Mouse (Mus musculus): ENCODE measurements around the gene Ube2n.

Ube2n gene

DNA sequence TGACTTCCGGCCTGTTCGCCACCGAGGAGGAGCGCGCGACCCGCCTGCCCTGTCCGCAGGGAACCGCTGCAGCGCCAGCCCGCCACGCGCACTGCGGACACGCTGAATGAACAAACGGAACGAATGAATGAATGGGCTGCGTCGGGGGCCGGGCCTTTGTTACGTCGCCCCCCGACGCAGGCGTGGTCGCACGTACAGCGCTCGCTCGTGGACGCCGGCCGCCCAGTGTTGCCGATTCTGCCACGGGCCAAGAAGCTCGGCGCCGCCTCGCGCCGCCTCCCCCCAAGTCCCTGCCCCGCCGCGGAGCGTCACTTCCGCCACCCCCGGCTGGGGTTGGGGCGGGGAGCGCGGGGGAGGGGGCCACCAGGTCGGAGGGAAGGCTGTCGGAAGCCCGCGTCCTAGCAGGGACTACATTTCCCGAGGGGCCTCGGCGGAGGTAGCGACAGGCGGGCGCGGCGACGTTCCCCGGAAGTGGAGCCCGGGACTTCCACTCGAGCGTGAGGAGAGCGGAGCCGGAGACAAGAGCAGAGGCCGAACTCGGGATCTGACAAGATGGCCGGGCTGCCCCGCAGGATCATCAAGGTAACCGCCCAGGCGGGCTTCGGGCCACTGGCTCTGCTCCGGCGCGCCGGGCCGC is at the start of gene Ube2n:
Ube2n (plus strand) TSS at position 490 of the 637 bp plus-strand sequence.
- DNase-seq (ENCODE audit: inconsistent age in 2 of 2, low spot score in 1 of 2) = peak; percentile 99

DNA sequence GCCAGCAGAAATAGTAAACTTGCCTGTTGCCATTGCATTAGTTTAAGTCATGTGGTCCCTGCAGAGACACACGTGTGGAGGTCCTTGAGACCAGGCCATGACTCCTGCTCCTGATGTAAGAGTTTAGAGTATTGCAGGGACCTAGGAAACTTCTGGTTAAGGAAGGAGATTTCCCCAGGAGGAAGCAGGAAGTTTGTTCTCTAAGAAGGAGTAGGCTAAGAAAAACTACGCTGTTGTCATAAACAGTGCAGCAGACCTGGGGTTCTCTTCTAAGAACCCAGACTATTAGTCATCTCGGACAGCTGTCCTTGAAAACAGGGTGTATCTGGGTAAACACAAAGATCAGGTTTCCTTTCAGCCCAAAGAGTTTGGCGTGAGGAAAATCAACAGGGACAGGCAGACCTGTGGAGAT is 49.5 kb upstream of the Ube2n start:
- peak; percentile 32 to 85 for DNase-seq (ENCODE audit: inconsistent age in 2 of 2, low spot score in 1 of 2)

DNA sequence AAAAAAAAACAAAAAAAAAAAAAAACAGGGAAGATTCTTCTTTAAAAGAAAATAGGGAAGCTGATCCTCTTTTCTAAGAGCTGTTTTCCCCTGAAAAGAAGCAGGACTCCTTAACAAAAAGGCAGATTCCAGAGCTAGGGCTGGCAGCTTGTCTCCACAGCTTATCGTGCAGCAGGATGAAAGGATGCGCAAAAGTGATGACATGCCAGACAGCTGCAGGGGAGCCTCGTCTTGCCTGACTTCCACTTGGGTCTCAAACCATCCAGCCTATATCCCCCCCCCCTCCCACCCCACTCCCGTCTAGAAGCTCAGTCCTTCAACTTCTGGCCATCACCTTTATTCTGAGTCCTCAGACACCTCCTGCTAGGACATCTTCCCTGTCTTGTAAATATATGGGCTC is 46.1 kb upstream of the Ube2n start:
- DNase-seq (ENCODE audit: inconsistent age in 2 of 2, low spot score in 1 of 2) = no peak

DNA sequence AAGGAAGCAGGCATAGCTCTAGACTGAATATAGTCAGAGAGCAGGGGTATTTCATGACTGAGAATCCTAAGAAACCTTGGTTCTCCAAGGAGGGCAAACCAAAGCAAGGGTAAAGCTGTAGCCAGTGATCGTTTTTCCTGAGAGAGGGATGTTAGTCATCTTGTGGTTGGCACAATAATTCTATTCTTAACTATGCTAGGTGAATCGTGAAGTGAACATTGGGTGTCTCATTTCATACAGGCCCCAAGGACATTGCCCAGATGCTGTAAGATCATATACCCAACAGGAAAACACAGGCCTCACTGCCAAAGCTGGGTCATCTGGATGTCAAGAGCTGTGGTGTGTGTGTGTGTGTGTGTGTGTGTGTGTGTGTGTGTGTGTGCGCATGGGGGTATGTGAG is 43.8 kb upstream of the Ube2n start:
- DNase-seq (ENCODE audit: inconsistent age in 2 of 2, low spot score in 1 of 2) = no peak

DNA sequence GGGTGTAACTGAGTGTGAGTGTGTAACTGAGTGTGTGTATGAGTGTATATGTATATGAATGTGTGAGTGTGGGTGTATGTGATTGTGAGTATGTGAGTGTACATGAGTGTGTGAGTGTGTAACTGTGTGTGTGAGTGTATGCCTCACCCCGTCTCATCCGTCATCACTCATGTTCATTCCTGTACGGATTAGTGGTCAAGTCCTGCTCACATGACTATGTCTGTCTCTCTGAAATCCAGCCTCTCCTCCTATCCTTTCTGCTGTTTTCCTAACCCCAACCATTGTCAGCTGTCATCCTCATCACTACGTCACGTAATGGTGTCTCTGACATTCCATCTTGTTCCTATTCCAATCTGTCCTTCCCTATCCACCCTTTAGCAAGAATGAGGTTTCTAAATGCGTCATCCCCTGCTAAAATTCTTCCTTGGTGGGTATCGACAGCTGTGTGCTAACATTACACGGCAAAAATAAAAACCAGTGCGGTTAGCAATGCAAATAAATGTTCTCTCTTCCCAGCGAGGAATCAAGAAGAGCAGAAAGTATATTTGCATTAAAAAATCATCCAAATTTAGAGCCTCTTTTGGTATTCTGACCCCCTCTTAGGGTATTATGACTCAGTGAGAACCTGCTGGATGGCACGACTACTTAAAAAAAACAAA is 42.9 kb upstream of the Ube2n start:
- no peak for DNase-seq (ENCODE audit: inconsistent age in 2 of 2, low spot score in 1 of 2)

DNA sequence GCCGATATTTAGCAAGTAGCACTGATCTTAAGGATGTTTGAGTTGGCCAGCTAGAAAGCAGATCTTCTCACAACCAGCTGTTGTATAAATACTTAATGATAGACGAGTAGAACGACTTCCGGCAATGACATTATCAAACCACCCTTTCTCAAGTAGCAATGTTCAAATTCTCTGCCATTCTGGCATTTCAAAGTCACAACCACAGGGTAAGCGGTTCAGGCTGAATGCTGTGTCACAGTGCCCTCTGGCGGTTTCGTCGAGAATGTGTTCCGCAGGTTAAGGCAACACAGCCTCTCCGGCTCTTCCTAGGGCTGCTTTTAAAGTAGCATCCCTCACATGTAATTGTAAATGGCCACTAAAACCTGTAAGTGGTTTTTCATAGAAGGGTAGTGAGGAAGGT is 39.0 kb upstream of the Ube2n start:
- peak; percentile 81 to 94 for DNase-seq (ENCODE audit: inconsistent age in 2 of 2, low spot score in 1 of 2)

DNA sequence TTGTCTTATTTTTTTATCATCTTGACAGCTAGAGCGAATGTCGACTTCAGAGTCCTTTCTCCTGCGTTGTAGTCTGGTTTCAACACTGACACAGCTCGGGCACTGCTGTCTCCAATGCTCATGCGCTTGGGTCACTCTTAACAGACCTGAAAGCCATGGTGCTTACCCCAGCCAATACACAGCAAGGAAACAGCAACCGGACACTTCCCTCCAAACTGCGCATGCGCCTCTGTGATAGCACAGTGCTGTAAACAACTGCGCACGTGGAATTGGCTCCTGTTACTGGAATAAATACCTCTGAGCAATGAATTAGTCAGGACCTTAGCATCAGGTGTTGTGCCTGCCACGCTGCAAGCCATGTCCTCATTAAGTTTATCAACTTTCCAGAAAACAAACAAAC is 37.4 kb upstream of the Ube2n start:
- no peak for DNase-seq (ENCODE audit: inconsistent age in 2 of 2, low spot score in 1 of 2)

DNA sequence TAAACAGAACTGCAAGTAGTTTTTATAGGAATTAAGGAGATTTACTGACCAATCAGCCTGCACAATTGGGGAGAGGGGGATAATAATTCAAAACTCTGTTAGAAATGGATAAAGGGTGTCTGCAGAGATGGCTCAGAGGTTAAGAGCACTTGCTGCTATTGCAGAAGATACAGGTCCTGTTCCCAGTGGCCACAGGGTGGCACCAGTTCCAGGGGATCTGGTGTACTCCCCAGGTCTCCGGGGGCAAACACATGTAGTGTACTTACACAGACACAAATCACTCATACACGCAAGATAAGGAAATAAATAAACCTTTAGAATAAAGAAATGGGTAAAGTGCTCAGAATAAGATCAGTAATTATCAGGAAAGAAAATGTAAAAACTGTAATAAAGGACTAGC is 25.3 kb upstream of the Ube2n start:
- peak; percentile 35 to 63 for DNase-seq (ENCODE audit: inconsistent age in 2 of 2, low spot score in 1 of 2)

DNA sequence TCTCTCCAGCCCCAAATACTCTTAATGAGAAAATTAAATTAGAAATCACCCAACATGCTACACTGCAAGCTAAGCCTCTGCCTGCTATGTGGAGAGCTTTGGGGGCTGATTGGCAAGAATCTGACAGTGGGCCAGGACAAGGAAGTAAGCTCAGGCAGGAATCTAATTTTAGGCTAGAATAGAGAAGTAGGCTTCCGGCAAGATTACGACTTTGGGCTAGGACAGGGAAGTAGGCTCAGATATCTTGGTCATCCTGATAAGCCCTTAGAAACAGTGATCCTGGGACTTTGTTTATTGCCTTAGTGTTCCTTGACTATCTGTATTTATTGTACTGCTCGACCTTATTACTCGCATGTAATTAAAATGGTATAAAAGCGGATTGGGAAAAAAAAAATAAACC is 20.7 kb upstream of the Ube2n start:
- no peak for DNase-seq (ENCODE audit: inconsistent age in 2 of 2, low spot score in 1 of 2)

DNA sequence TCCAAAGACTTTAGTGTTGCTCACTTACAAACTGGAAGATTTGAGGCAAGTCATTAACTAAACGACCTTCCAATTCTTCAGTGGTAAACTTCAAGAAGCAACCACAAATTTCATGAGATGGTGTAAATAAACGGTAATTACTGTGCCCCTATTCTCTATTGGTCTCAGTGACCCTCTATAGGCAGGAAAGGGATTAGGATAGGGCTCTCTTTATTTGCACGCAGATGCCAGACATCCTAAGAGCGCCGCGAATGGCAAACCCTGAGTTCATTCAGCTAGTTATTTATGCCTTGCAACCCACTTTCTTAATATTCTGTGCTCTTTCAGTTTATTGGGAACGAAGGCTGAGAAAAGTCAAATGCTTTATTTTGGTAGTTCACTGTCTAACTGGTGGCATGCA is 13.9 kb upstream of the Ube2n start:
- no peak for DNase-seq (ENCODE audit: inconsistent age in 2 of 2, low spot score in 1 of 2)

DNA sequence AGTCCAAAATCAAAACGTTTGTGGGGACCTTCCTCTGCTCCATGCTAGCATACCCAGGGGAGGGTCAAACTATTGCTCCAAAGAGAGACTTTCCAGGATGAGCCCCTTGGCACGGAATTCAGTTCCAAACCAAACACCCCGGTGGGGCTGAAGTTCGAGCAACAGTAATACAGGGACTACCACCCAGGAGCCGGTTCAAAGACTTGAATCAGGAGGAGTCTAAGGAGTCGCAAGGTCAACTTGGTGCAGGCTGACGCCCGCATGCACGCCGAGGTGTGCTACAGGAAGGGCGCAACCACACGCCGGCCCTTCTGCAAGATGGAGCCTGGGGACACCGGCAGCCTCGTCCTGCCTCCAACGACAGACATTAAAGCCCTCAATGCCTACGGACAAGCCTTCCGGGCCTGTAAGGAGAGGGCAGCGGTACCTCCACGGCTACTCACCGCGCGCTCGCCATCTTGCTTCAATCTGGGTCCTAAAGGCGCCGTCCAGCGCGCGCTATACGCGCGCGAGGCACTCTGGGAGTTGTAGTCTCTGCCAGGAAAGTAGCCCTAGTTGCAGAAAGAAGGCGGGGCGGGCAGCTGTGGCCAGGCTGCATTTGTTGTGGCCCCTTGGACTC is 13.4 kb upstream of the Ube2n start, which contains the start of gene Mrpl42:
Mrpl42 (minus strand) TSS at position 478 of the 619 bp plus-strand sequence.
- DNase-seq (ENCODE audit: inconsistent age in 2 of 2, low spot score in 1 of 2) = peak; percentile 88 to 96

DNA sequence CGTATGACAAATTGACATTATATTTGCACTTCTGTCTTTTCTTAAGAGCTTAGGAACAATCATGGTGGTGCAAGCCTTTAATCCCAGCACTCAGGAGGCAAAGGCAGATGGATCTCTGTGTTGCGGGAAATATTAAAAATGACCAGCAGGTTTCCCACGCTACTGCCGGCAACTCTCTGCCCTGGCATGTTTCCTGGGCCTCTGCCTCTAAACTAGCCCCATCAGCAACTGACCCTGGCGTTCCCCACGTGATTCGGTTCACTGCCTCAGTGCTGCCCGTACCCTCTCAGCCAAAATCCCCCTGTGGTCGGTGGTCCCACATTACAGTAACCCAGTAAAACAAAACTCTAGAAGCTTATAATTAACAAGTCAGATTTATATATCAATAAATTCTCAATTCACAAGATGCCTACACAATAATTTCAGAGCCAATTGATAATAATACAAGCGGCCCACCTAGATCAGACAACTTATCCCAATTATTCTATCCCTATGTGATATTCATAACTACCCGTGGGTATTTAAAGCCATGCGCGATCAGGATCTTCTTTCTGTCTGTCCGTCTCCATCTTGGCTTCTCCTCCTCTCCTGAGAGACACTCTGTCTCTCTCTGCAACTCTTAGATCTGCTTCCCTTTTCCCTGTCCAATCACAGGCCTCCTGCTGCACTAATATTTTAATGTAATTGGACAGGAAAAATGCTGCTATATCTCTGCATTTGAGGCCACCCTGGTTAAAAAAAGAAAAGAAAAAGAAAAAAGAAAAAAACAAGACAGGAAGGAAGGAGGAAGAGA is 11.3 kb upstream of the Ube2n start:
- no peak for DNase-seq (ENCODE audit: inconsistent age in 2 of 2, low spot score in 1 of 2)

DNA sequence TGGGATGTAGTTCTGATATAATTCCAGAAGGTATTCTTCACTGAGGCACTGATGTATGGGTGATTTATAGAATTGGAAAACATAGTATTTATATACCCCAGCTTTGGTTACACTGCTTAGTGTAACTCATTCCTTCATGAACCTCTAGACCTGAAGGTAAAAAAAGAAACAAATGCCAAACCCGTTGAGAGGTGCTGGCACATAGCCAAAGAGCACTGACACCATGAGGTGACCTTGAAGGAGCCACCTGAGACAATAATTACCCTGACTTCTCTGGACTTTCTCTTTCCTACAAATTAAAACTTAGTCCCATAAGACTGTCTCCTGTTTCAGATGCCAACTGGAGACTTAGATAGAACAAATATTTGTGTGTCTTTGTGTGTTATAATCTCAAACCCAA is 10.6 kb upstream of the Ube2n start:
- DNase-seq (ENCODE audit: inconsistent age in 2 of 2, low spot score in 1 of 2) = no peak

DNA sequence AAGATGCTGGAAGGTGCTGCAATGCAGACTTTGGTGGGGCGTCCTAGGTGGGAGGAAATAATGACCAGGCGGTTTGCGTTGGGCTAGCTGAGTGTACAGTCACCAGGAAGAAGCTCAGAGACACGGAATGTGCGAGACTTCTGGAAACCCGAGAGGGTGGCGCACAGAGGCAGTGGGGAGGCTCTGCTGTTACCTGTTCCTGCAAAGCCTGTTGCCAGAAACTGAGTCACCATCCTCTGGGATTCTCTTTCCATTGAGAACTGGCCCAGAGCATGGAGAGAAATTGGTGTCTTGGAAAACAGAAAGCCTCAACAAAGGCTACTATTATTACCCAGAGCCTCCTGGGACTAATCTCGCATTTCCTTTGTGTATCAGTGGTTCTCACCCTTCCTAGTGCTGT is 6.8 kb upstream of the Ube2n start:
- no peak for DNase-seq (ENCODE audit: inconsistent age in 2 of 2, low spot score in 1 of 2)

DNA sequence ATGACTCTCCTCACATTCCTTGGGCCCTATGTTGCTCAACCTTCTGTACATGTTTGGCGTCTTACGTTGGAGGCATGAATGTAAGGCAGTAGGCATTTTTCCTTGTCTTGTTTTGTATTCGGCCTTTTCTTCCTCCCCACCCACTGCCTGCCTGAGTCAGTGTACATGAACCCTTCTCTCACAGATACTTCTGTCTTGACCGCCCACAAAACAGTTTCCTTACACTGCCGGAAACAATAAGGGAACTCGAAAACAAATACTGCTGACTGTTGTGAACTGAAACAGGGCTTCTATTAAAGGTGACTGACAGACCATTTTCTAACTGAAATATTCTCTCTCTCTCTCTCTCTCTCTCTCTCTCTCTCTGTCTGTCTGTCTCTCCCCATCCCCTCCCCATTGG is 6.2 kb upstream of the Ube2n start:
- DNase-seq (ENCODE audit: inconsistent age in 2 of 2, low spot score in 1 of 2) = peak in 1 of 2 experiments; percentile 18

DNA sequence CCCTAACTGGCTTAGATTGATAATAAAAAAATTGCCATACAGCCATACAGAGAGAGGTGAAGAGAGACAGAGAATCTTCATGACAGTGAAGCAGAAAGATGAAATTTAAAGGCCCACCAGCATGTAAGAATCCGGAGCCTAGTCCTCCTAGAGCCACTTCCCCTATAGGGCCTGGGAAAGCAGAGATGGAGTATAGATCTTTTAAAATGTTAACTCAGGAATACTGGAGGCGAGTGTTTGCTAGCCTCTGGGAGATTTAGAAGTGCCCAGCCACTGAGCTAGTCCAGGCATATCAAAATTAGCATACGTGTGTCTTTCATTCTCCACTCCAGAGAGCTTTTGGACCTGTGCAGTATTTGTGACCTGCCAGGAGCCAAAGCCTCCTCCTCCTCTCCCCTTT is 5.7 kb upstream of the Ube2n start:
- DNase-seq (ENCODE audit: inconsistent age in 2 of 2, low spot score in 1 of 2) = no peak

DNA sequence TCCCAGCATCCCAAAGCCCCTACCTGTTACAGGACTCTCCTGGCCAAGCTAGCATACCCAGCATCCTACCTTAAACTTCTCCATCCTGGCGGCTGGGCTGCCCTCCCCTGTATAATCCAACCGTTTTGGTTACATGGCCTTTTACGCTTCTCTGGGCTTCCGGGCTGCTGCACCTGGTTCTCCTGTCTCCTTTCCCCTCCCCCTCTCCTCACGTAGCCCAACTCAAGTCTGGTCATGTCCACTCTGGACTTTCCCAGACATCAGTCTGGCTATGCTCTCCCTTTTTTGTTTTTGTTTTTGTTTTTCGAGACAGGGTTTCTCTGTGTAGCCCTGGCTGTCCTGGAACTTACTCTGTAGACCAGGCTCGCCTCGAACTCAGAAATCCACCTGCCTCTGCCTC is 2.3 kb upstream of the Ube2n start:
- peak in 1 of 2 experiments; percentile 24 for DNase-seq (ENCODE audit: inconsistent age in 2 of 2, low spot score in 1 of 2)

DNA sequence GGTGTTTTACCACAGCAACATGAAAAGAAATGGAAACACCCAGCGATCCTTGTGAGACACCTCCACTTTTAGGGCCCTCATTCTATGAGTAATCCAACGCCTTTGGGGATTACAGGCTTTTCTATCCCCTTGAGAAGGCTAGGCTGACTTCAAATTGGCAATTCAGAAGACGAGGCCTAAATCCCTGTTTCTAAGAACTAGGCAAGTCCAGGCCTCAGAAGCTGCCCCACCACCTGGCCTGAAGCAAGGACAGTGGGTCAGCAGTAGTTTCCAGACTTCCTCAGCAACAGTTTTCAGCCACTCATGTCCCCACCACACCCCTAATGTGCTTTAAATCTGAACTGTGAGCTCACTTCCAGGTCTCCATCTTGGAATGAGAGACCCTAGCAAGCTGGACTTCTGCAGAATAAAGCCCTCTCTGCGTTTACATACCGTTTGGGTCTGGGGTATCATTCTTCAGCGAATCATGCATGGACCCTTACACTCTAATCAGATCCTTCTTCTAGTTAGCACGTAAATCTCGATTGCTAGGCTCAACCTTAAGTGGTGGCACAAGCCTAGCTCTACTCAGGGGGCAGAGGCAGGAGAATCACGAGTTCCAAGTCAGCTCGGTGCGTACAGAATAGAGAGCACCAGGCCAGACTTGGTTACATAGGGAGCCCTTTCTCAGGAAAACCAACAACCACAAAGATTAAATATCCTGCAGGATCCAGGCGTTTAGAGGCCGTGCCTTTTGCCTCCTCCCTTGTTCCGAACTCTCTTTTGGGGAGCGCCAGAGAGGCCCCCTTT is 983 bp upstream of the Ube2n start:
- DNase-seq (ENCODE audit: inconsistent age in 2 of 2, low spot score in 1 of 2) = no peak

DNA sequence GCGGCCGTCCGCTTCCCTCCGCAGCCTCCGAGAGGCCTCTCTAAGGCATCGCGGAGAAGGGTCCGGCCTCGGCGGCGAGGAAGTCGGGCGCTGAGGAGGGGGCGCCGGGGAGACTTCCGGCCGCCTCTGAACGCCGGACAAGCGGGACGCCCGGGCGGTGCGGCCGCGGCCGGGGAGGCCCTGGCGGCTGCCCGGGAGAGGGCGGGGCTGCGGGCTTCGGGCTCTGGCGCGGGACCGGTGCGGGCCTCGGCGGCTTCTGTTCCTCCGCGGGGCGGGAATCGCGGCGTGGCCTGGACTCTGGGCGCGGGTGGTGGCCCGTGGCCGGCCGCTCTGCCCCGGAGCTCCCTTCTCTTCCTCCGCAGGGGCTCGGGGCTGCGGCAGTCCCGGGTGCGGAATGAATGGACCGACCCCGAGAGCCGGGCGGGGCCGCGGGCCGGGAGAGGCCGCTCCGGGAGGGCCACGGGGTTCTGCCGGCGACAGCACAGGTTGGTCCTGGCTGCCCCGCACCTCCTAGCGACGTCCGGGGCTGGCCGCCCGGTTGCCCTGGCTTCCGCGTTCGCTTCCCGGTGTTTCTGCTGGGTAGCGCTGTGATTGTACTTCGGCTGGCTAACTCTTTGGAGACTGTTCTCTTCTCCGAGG is 467 bp downstream of the Ube2n start:
- peak; percentile 71 to 85 for DNase-seq (ENCODE audit: inconsistent age in 2 of 2, low spot score in 1 of 2)

DNA sequence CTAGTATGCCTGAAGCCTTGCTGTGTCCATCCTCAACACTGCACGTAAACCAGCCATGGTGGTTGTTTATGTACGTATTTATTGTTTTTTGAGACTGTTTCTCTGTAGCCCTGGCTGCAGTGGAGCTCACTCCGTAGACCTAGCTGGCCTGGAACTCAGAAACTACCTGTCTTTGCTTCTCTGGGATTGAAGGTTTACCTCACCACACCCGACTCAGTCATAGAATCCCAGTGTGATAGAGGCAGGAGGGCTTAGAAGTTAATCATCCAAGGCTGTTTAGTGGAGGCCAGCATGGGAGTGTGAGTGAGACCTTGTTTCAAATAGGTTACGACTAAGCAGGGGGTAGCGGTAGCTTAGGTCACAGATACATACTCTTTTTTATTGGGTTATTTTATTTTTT is 2.7 kb downstream of the Ube2n start:
- peak in 1 of 2 experiments; percentile 55 for DNase-seq (ENCODE audit: inconsistent age in 2 of 2, low spot score in 1 of 2)
